Mouse (Mus musculus) stomach, postnatal 0 days (tissue): Measurements from ENCODE around the gene Mturn.

Experiments
- CTCF ChIP-seq: IDR thresholded peaks from 2 replicates; pipeline ENCODE4 v1.5.1; 2016; ENCODE audit warnings: antibody characterized with exemption, low read depth, mild to moderate bottlenecking, moderate library complexity
- EP300 ChIP-seq: optimal IDR thresholded peaks from 2 replicates; pipeline ENCODE3; 2016; ENCODE audit warnings: antibody characterized with exemption

GRCm38 (mm10) chr6:54700516-54700915 lies 19.1 kb downstream of the Mturn start:
- TF ChIP-seq CTCF (no peak), EP300 (no peak)
